Mouse (Mus musculus): ENCODE results near the gene Esyt3. TPM values are rescaled to one million over a fixed set of nuclear protein-coding genes. Genes with fewer than 3 reads are reported as not detected.

The Esyt3 gene
- polyA plus RNA-seq, 1 experiment = 0.01 TPM

GRCm38 (mm10) chr9:99339182-99339581 lies 19.2 kb downstream of the Esyt3 start:
- H3K36me3 ChIP-seq (ENCODE audit: control insufficient read depth, insufficient read depth) = no peaks in the 10 kb centered on the region
- H3K79me2 ChIP-seq (ENCODE audit: control insufficient read depth, insufficient read depth) = no peaks in the 10 kb centered on the region
- H3K4me2 ChIP-seq (ENCODE audit: low read depth) = no peak overlapping the region
- H3K4me3 ChIP-seq = no peak overlapping the region
- peaks cover 5% of the 10 kb centered on the region for H3K27me3 ChIP-seq (ENCODE audit: control insufficient read depth, insufficient read depth, insufficient read length)
- no peak overlapping the region for H3ac ChIP-seq (ENCODE audit: control insufficient read depth, insufficient read length)
- TF ChIP-seq POLR2A (IDR thresholded peaks at IDR 0.05; ENCODE audit: insufficient read length, low read depth) = no peak
- TF ChIP-seq MYOD1 (IDR thresholded peaks at IDR 0.05; ENCODE audit: control insufficient read depth in 1 of 3, insufficient read length in 2 of 3, low read depth in 2 of 3) = no peak

GRCm38 (mm10) chr9:99338293-99338692 lies 20.1 kb downstream of the Esyt3 start:
- no peaks in the 10 kb centered on the region for H3K36me3 ChIP-seq (ENCODE audit: control insufficient read depth, insufficient read depth)
- H3K27me3 ChIP-seq (ENCODE audit: control insufficient read depth, insufficient read depth, insufficient read length) = peaks cover 5% of the 10 kb centered on the region
- TF ChIP-seq CEBPB (IDR thresholded peaks at IDR 0.05; ENCODE audit: insufficient read depth, poor library complexity, severe bottlenecking) (no peak), SRF (IDR thresholded peaks at IDR 0.05; ENCODE audit: control insufficient read depth, insufficient read length, low read depth) (no peak), POLR2AphosphoS2 (IDR thresholded peaks at IDR 0.05; ENCODE audit: insufficient read length, low read depth) (no peak), REST (IDR thresholded peaks at IDR 0.05; ENCODE audit: insufficient read depth, insufficient read length) (no peak), POLR2A (IDR thresholded peaks at IDR 0.05; ENCODE audit: insufficient read length, low read depth) (no peak), MYOG (IDR thresholded peaks at IDR 0.05; ENCODE audit: control insufficient read depth in 1 of 3, insufficient read depth in 1 of 3, insufficient read length in 2 of 3, low read depth in 2 of 3) (no peak), MYOD1 (IDR thresholded peaks at IDR 0.05; ENCODE audit: control insufficient read depth in 1 of 3, insufficient read length in 2 of 3, low read depth in 2 of 3) (no peak), USF1 (IDR thresholded peaks at IDR 0.05; ENCODE audit: low read depth) (no peak), MAX (IDR thresholded peaks at IDR 0.05; ENCODE audit: low read depth) (no peak), TCF12 (IDR thresholded peaks at IDR 0.05; ENCODE audit: insufficient read depth, poor library complexity, severe bottlenecking) (no peak), E2F4 (IDR thresholded peaks at IDR 0.05; ENCODE audit: insufficient read depth) (no peak), TCF3 (IDR thresholded peaks at IDR 0.05; ENCODE audit: insufficient read length, low read depth) (no peak)
- H3K4me3 ChIP-seq = no peak overlapping the region
- no peak overlapping the region for H3ac ChIP-seq (ENCODE audit: control insufficient read depth, insufficient read length)
- H3K4me2 ChIP-seq (ENCODE audit: low read depth) = no peak overlapping the region
- H3K79me2 ChIP-seq (ENCODE audit: control insufficient read depth, insufficient read depth) = no peaks in the 10 kb centered on the region

DNA sequence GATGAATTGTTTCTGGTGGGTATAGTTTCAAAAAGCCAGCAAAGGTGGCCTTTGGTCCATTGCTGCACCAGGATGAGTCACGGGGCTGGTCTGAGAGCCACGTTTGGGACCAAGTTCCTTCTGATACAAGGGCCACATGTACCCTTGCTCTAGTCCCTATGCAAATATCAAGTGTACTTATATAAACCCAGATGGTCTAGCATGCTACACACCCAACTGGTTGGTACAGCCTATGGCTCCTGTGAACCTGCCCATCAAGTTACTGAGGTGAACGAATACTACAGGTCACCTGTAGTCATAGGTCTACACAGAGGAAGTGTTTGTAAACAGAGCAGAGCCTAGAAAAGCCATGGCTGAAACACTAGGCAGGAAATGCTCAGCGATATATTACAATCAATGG lies 21.8 kb downstream of the Esyt3 start:
- Histone ChIP-seq H3K27me3 (ENCODE audit: control insufficient read depth, insufficient read depth, insufficient read length) (peaks cover 5% of the 10 kb centered on the region), H3K4me2 (ENCODE audit: low read depth) (no peak overlapping the region), H3ac (ENCODE audit: control insufficient read depth, insufficient read length) (no peak overlapping the region), H3K79me2 (ENCODE audit: control insufficient read depth, insufficient read depth) (no peaks in the 10 kb centered on the region), H3K36me3 (ENCODE audit: control insufficient read depth, insufficient read depth) (no peaks in the 10 kb centered on the region), H3K4me3 (no peak overlapping the region)
- TF ChIP-seq REST (IDR thresholded peaks at IDR 0.05; ENCODE audit: insufficient read depth, insufficient read length) = no peak
- TF ChIP-seq POLR2AphosphoS2 (IDR thresholded peaks at IDR 0.05; ENCODE audit: insufficient read length, low read depth) = no peak
- no peak for TF ChIP-seq CEBPB (IDR thresholded peaks at IDR 0.05; ENCODE audit: insufficient read depth, poor library complexity, severe bottlenecking)
- no peak for TF ChIP-seq MYOG (IDR thresholded peaks at IDR 0.05; ENCODE audit: control insufficient read depth in 1 of 3, insufficient read depth in 1 of 3, insufficient read length in 2 of 3, low read depth in 2 of 3)
- no peak for TF ChIP-seq USF1 (IDR thresholded peaks at IDR 0.05; ENCODE audit: low read depth)
- no peak for TF ChIP-seq POLR2A (IDR thresholded peaks at IDR 0.05; ENCODE audit: insufficient read length, low read depth)
- no peak for TF ChIP-seq TCF12 (IDR thresholded peaks at IDR 0.05; ENCODE audit: insufficient read depth, poor library complexity, severe bottlenecking)
- TF ChIP-seq SRF (IDR thresholded peaks at IDR 0.05; ENCODE audit: control insufficient read depth, insufficient read length, low read depth) = no peak
- TF ChIP-seq TCF3 (IDR thresholded peaks at IDR 0.05; ENCODE audit: insufficient read length, low read depth) = no peak
- TF ChIP-seq E2F4 (IDR thresholded peaks at IDR 0.05; ENCODE audit: insufficient read depth) = no peak
- TF ChIP-seq MAX (IDR thresholded peaks at IDR 0.05; ENCODE audit: low read depth) = no peak

- Histone ChIP-seq H3K4me2 (ENCODE audit: low read depth) (no peak overlapping the region), H3K36me3 (ENCODE audit: control insufficient read depth, insufficient read depth) (no peaks in the 10 kb centered on the region), H3K79me2 (ENCODE audit: control insufficient read depth, insufficient read depth) (no peaks in the 10 kb centered on the region), H3K27me3 (ENCODE audit: control insufficient read depth, insufficient read depth, insufficient read length) (peaks cover 4% of the 10 kb centered on the region), H3K4me3 (no peak overlapping the region), H3ac (ENCODE audit: control insufficient read depth, insufficient read length) (no peak overlapping the region)
- TF ChIP-seq MAX (IDR thresholded peaks at IDR 0.05; ENCODE audit: low read depth) (no peak), REST (IDR thresholded peaks at IDR 0.05; ENCODE audit: insufficient read depth, insufficient read length) (no peak), POLR2AphosphoS2 (IDR thresholded peaks at IDR 0.05; ENCODE audit: insufficient read length, low read depth) (no peak), SRF (IDR thresholded peaks at IDR 0.05; ENCODE audit: control insufficient read depth, insufficient read length, low read depth) (no peak), MYOG (IDR thresholded peaks at IDR 0.05; ENCODE audit: control insufficient read depth in 1 of 3, insufficient read depth in 1 of 3, insufficient read length in 2 of 3, low read depth in 2 of 3) (no peak), POLR2A (IDR thresholded peaks at IDR 0.05; ENCODE audit: insufficient read length, low read depth) (no peak), CEBPB (IDR thresholded peaks at IDR 0.05; ENCODE audit: insufficient read depth, poor library complexity, severe bottlenecking) (no peak), MYOD1 (IDR thresholded peaks at IDR 0.05; ENCODE audit: control insufficient read depth in 1 of 3, insufficient read length in 2 of 3, low read depth in 2 of 3) (no peak), E2F4 (IDR thresholded peaks at IDR 0.05; ENCODE audit: insufficient read depth) (no peak), TCF12 (IDR thresholded peaks at IDR 0.05; ENCODE audit: insufficient read depth, poor library complexity, severe bottlenecking) (no peak), TCF3 (IDR thresholded peaks at IDR 0.05; ENCODE audit: insufficient read length, low read depth) (no peak), USF1 (IDR thresholded peaks at IDR 0.05; ENCODE audit: low read depth) (no peak)
Measured at GRCm38 (mm10) chr9:99326881-99327280, 31.5 kb downstream of the Esyt3 start.

GRCm38 (mm10) chr9:99325961-99326360 lies 32.4 kb downstream of the Esyt3 start:
- no peak overlapping the region for H3ac ChIP-seq (ENCODE audit: control insufficient read depth, insufficient read length)
- TF ChIP-seq POLR2A (IDR thresholded peaks at IDR 0.05; ENCODE audit: insufficient read length, low read depth) (no peak), TCF12 (IDR thresholded peaks at IDR 0.05; ENCODE audit: insufficient read depth, poor library complexity, severe bottlenecking) (no peak), POLR2AphosphoS2 (IDR thresholded peaks at IDR 0.05; ENCODE audit: insufficient read length, low read depth) (no peak), MAX (IDR thresholded peaks at IDR 0.05; ENCODE audit: low read depth) (no peak), SRF (IDR thresholded peaks at IDR 0.05; ENCODE audit: control insufficient read depth, insufficient read length, low read depth) (no peak), CEBPB (IDR thresholded peaks at IDR 0.05; ENCODE audit: insufficient read depth, poor library complexity, severe bottlenecking) (no peak), MYOG (IDR thresholded peaks at IDR 0.05; ENCODE audit: control insufficient read depth in 1 of 3, insufficient read depth in 1 of 3, insufficient read length in 2 of 3, low read depth in 2 of 3) (no peak), REST (IDR thresholded peaks at IDR 0.05; ENCODE audit: insufficient read depth, insufficient read length) (no peak), MYOD1 (IDR thresholded peaks at IDR 0.05; ENCODE audit: control insufficient read depth in 1 of 3, insufficient read length in 2 of 3, low read depth in 2 of 3) (no peak), E2F4 (IDR thresholded peaks at IDR 0.05; ENCODE audit: insufficient read depth) (no peak), TCF3 (IDR thresholded peaks at IDR 0.05; ENCODE audit: insufficient read length, low read depth) (no peak)
- no peak overlapping the region for H3K4me2 ChIP-seq (ENCODE audit: low read depth)
- H3K4me3 ChIP-seq = no peak overlapping the region
- no peaks in the 10 kb centered on the region for H3K79me2 ChIP-seq (ENCODE audit: control insufficient read depth, insufficient read depth)
- no peaks in the 10 kb centered on the region for H3K36me3 ChIP-seq (ENCODE audit: control insufficient read depth, insufficient read depth)
- H3K27me3 ChIP-seq (ENCODE audit: control insufficient read depth, insufficient read depth, insufficient read length) = peaks cover 4% of the 10 kb centered on the region
